Mouse (Mus musculus) heart, postnatal 36 days (tissue): ENCODE results near the gene Ddx49. TPM values are rescaled to one million over a fixed set of nuclear protein-coding genes. Genes with fewer than 3 reads are reported as not detected.

ENCODE experiments used
- DNase-seq, 2 experiments: peaks; one replicate each; pipeline ENCODE4 v3.0.0; 2021 to 2022
- intact Hi-C: fragments of 180-260 bp; cut with DNase I; formaldehyde crosslinking; loops from one replicate; pipeline ENCODE4 v1.15.1; 2025
- total RNA-seq, 2 experiments: library from RNA; stranded (reverse); gene quantifications; 2 replicates each; pipeline ENCODE4 v1.2.3; 2021

Ddx49 gene
- total RNA-seq = 10 to 100 TPM; 25.8 to 34.5 TPM

- intact Hi-C loops = no loop called here
Measured at GRCm38 (mm10) chr8:70302358-70302890, at the start of gene Ddx49, which contains the start of gene Cope. Gene Ddx49 (minus strand): TSS chr8:70302489. Gene Cope (plus strand): TSS chr8:70302518.

GRCm38 (mm10) chr8:70352000-70352384 lies 49.7 kb upstream of the Ddx49 start:
- no peak for DNase-seq
- intact Hi-C loops = no loop called here

More at GRCm38 (mm10) chr8:70302358-70302890, at the start of gene Ddx49, which contains the start of gene Cope:
- peak; percentile 94 to 95 for DNase-seq

DNA sequence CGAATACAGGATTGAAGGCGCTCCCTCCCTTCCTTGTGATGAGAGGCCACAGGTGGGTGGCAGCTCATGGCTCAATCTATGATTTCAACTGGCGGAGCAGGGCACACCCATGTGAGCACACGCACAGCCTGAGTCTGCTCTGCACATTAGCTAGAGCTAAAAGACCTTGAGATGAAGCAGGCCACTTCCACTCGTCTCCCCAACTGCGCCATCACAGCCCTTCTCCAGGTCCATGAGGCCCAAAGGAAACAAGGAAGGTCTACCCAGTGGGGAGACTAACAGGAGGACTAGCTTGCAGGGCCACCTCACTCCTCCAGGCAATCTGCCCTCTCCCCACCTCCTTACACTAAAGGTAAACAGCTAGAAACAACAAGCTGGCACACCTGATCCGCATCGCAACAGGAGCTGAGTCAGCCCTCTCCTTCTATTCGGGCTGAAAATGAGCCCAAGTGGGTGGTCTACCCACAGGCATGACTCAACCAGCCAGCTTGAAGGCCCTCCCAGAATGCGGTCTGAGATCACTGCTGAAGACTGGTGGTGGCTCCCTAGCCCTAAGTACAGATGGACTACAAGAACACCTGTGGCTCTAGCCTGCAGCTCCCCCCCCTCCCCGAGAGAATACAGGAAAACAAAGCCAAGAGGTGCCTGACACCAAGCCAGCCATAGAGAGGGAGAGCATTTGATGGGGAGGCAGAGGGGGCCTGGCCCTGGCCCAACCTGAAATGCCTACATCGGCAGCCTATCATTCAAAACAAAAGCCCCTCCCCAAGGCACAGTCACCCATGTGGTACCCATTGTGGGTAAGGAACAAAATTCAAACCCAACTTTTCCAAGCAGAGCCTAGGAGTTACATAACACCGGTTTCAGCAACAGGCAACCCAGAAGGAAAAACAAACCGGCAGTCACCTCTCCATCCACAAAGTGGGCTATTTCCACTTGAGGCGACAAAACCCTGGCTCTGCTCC lies 49.0 kb upstream of the Ddx49 start:
- no peak for DNase-seq
- intact Hi-C loops = no loop called here

- no peak for DNase-seq
- intact Hi-C loops = no loop called here
Measured at GRCm38 (mm10) chr8:70347860-70348420, 45.7 kb upstream of the Ddx49 start.

DNA sequence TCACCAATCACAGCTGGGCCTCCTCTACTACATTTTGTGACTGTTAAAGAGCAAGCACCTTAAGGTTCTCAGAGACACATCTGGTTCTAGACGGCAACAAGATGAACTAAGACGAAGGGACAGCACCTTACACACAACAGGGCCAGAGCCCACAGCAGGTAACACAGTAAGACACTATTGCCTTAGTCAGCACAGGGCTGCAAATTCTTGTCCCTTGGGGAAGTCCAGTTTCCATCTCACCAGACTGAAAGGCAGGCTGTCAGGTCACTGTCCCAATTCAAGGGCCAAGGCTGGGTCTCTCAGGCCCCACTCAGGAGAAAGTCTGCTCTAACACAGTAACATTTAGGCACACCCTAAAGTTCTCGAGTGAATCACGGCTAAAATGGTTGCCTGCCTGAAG lies 45.2 kb upstream of the Ddx49 start:
- intact Hi-C loops = no loop called here
- no peak for DNase-seq

GRCm38 (mm10) chr8:70344279-70344678 lies 42.0 kb upstream of the Ddx49 start:
- DNase-seq = no peak
- intact Hi-C loops = no loop called here

- intact Hi-C loops = no loop called here
- DNase-seq = peak in 1 of 2 experiments; percentile 35
Measured at GRCm38 (mm10) chr8:70343696-70344095, 41.4 kb upstream of the Ddx49 start.

- intact Hi-C loops = no loop called here
- DNase-seq = no peak
Measured at GRCm38 (mm10) chr8:70343076-70343475, 40.8 kb upstream of the Ddx49 start.

- intact Hi-C loops = no loop called here
- no peak for DNase-seq
Measured at GRCm38 (mm10) chr8:70342007-70342406, 39.7 kb upstream of the Ddx49 start.

GRCm38 (mm10) chr8:70340659-70341058 lies 38.4 kb upstream of the Ddx49 start:
- DNase-seq = no peak
- intact Hi-C loops = no loop called here

DNA sequence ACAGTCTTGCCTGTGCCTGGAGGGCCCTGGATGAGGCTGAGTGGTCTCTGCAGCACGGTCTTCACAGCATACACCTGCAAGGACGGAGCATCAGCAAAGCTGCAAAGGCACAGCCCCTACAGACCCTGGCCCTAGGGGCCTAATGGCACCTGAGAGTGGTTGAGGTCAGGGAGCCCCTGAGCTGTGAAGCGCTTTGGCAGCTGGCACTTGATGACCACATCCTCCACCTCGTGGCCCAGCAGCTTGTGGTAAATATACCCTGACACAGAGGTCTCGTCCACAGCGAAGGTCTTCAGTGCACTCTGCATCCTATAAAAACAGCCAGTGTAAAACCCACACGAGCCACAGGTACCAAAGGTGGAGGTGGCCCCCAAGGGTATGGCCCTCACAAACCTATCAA lies 36.6 kb upstream of the Ddx49 start:
- DNase-seq = no peak
- intact Hi-C loops = no loop called here

GRCm38 (mm10) chr8:70332878-70333202 lies 30.6 kb upstream of the Ddx49 start:
- no peak for DNase-seq
- intact Hi-C loops = no loop called here

- DNase-seq = peak; percentile 58 to 63
- intact Hi-C loops = no loop called here
Measured at GRCm38 (mm10) chr8:70332070-70332877, 30.0 kb upstream of the Ddx49 start.

DNA sequence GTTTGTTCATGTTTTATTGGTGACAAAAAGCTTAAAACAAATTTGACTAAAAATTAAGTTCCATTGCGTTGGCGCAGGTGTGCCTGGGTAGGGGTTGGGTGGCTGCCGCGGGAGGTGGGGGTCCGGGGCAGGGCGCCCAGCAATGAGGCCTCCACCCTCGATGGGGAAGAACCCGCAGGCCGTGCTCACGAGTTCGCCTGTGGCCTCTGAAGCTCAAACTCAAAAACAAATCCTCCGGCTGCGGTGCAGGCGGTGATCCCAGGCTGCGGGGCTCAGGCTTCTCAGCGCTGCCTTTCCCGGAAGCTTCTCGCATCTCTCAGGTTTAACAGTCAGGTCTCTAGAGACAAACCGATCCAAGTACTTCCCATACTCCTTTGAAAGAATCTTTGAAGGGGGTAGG lies 29.2 kb upstream of the Ddx49 start:
- intact Hi-C loops = no loop called here
- no peak for DNase-seq

- no peak for DNase-seq
- intact Hi-C loops = no loop called here
Measured at GRCm38 (mm10) chr8:70330741-70331364, 28.6 kb upstream of the Ddx49 start.

DNA sequence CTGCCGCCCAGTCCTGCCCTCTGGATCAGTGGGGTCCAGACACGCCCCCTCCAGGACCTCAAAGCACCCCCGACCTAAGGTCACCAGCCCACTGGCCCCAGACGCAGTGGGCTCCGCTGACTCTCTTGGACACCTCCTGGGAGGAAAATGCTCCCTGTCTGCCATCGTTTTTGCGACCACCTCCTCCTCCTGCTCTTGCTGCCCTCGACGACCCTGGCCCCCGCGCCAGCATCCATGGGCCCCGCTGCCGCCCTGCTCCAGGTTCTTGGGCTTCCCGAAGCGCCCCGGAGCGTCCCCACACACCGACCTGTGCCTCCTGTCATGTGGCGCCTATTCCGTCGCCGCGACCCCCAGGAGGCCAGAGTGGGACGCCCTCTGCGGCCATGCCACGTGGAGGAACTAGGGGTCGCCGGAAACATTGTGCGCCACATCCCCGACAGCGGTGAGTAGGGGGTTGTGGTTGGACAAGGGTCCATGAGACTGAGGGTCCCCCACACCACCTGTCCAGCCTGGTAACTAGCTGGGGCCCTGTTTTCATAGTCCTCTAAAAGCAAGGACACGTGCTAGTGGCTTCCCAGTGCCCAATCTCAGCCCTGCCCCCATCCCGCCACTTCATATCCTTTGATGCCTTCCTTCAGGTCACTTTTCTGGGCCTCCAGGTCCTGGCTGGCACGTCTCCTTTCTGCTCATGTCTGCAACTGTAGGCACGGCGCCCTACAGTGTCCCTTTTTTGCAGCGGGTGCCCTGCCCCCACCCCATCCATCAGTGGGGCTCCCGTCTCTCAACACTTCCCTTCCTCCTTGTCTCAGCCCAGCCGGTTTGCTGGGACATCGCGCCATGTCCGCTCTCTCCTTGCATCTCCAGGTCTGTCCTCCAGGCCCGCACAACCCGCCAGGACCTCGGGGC lies 27.8 kb upstream of the Ddx49 start:
- intact Hi-C loops = no loop called here
- no peak for DNase-seq

DNA sequence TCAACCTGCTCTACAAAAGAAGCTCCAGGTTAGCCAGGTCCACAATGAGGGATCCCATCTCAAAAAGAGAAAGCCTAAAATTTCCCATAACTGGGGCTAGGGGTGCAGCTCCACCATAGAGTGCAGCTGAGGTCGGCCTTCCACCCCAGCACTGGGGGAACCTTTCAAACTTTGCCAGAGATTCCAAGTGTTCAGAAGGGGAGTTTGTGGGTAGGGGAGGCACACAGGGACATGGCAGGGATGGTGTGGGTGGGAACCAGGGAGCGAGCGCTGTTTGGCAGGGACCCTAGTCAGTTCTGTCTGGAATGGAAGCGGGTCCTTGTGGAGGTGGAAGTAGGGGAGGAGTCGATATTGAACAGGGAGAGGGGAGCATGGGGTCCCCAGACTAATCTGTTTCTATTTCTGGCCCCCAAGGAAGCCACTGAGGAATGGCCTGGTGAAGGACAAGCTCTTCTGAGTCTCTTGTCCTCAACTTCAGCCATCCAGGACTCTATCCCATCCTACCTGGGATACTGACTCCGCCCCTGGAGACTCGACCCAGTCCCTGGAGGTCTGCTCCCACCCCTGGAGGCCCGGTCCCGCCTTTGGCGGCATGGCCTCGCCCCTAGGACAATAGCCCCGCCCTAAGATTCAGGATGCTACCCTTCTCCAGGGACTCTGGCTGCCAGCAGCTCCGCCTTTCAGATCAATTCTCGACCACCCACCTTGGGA lies 27.0 kb upstream of the Ddx49 start, which contains the start of gene Gdf1:
Gene Gdf1, plus strand, starts transcription at position 694 of the 711 bp plus-strand sequence.
- no peak for DNase-seq
- intact Hi-C loops = no loop called here

DNA sequence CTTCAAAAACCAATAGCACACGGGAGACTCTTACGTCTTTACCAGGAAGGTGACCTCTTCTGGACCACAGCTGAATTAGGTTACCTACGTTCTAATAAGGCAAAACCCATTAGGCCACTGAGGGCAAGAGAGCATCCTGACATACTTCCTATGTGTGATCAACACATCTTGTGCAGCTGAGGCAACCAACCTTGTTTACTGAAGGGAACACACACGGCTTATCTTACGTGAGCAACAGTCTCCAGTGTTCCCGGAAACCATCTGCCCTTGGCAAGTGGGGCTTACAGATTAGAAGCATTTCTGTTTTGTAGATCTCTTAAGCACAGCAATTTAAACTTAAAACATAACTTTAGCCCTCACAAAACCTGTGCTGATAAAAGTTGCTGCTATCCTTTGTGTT lies 25.2 kb upstream of the Ddx49 start:
- no peak for DNase-seq
- intact Hi-C loops = no loop called here

- intact Hi-C loops = no loop called here
- DNase-seq = no peak
Measured at GRCm38 (mm10) chr8:70323716-70324115, 21.4 kb upstream of the Ddx49 start.
